Mouse (Mus musculus): ENCODE measurements around the gene Sgcg. TPM values are rescaled to one million over a fixed set of nuclear protein-coding genes. Genes with fewer than 3 reads are reported as not detected.

The Sgcg gene
- total RNA-seq, 2 experiments from 2014 or later: 119 to 130 TPM

- DNase-seq (ENCODE audit: low spot score): no peak
Observed at GRCm38 (mm10) chr14:61235846-61236474, 22.3 kb downstream of the Sgcg start.

DNA sequence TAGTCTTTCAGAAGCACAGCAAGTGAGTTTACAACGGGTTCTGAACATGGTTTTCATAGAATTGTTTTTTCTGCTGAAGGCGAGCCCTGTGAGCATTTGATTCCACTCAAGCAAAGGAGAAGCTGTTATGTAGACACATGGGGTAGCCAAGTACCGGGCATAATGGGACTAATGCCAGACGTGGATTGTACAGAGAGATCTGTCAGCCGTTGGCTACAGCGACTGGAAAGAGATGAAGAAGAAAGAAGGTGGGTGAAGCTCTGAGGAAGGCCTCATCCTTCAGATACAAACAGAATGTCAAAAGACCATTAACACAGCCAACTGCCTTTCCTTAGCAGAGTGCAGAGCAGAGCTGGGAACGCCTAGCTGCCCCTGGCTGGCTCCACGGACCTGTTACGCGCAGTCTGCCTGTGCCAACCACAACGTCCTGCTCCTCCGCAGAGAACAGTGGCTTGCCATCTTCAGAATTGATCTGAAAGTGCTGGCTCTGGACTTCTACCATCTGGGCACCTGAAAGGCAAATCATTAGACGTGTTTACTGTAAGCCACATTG, 26.2 kb downstream of the Sgcg start:
- no peak for DNase-seq (ENCODE audit: low spot score)

- DNase-seq (ENCODE audit: low spot score): no peak
Observed at GRCm38 (mm10) chr14:61230179-61230578, 28.1 kb downstream of the Sgcg start.

DNA sequence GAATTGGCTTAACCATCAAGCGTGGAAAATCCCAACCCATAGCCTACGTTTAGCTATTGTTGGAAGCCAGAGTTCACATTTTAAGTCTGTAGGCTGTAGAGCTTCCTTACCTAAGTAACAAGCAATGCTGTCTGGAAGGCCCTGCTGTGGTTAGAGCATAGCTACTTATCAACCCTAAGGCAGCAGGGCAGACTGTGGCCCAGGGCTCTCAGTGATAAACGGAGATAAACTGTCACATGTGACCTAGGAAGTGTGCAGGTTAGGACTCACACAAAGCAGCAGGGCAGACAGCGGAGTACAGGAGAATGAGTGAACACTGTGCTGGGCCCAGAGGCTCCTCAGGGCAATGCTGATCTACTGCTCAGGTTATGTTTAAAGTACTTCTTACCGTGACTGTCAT, 28.5 kb downstream of the Sgcg start:
- no peak for DNase-seq (ENCODE audit: low spot score)

DNA sequence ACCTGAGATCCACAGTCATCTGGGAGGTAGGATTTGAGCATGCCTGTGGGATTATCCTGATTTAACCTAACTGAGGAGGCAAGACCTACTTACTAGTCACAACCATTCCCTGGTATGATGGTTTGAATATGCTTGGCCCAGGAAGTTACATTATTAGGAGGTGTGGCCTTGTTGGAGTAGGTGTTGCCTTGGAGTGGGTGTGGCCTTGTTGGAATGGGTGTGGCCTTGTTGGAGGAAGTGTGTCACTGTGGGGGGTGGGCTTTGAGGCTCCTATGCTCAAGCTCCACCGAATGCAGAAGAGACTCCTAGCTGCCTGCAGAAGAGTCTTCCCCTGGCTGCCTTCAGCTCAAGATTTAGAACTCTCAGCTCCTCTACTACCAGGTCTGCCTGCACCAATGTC, 32.1 kb downstream of the Sgcg start:
- no peak for DNase-seq (ENCODE audit: low spot score)

DNA sequence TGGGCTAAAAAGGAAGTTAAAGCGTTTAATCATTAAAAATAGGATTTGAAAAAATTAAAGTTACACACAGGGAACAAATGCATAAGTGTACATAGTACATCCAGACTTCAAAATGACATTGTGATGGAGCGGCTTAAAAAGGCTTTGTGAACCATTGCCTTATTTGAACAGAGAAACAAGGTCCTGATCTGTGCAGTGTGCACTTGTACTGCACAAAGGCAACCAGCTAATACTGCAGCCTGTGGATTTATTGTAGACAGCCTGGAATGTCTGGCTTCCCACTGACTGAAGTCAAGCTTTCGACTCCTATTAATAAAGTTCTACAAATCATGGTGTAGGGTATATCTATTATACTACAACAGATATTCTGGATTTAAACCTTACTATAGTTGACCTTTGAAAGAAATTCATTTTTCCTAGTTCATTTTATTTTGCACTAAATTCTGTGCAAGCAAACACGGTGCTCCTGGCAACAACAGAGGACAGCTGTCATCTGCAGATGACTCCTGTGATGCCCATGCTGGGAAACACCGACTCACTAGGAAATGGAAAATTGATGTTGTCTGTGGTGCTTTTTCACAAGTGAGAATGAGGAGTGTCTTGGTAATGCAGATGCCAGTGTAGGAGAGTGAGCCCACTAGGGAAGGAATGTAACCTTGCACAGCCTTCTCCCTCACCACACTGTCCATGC, 33.8 kb downstream of the Sgcg start:
- DNase-seq (ENCODE audit: low spot score): no peak

- no peak for DNase-seq (ENCODE audit: low spot score)
Observed at GRCm38 (mm10) chr14:61223740-61224139, 34.5 kb downstream of the Sgcg start.

DNA sequence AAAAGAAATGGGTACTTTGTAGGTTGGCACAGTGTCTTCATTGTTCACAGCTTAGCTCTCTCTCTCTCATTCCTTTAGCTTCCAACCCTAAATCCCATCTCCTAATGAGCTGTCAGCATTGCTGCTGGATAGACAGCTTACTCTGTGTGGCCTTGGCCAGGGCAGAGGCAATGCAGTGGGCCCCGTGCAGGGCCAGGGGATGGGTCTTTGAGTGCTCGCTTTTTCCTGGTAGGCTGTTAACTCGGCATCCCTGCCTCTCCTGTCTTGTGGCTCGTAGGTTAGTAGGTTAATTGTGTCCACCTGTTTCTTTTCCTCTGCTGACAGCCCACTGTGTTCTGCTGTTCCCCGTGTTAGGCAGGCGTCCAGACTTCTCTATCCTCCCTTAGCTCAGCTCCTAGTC, 35.8 kb downstream of the Sgcg start:
- no peak for DNase-seq (ENCODE audit: low spot score)

GRCm38 (mm10) chr14:61221166-61221565, 37.1 kb downstream of the Sgcg start:
- no peak for DNase-seq (ENCODE audit: low spot score)

GRCm38 (mm10) chr14:61211754-61212153, 46.5 kb downstream of the Sgcg start:
- DNase-seq (ENCODE audit: low spot score): no peak

DNA sequence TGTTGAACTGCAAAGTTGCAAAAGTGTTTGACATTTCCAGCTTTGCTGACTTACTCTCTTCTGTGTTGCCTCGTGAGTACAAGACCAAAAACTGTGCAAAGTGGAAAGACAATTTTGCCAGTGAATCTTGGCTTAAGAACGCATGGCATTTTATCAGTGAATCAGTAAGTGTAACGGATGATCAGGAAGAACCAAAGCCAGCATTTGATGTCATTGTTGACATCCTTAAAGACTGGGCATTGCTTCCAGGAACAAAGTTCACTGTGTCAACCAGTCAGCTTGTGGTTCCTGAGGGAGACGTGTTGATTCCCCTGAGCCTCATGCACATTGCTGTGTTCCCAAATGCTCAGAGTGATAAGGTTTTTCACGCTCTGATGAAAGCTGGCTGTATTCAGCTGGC, 48.2 kb downstream of the Sgcg start:
- no peak for DNase-seq (ENCODE audit: low spot score)

GRCm38 (mm10) chr14:61194416-61194815, 63.9 kb downstream of the Sgcg start:
- DNase-seq (ENCODE audit: low spot score): no peak

DNA sequence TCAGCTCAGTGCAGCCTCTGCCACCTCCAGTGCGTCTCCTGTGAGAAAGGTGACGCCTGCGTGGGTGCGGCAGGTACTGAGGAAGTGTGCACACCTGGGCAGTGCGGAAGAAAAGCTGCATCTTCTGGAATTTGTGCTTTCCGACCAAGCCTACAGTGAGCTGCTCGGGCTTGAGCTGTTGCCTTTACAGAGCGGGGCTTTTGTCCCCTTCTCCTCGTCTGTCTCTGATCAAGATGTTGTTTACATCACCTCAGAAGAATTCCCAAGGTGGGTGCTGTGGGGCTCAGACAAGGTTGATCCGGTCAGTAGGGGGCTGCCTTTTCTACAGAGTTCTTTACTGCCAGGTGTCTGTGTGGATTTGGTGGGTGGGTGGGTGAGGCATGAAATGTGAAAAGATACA, 66.0 kb downstream of the Sgcg start:
- DNase-seq (ENCODE audit: low spot score): no peak

GRCm38 (mm10) chr14:61191904-61192303, 66.4 kb downstream of the Sgcg start:
- no peak for DNase-seq (ENCODE audit: low spot score)

DNA sequence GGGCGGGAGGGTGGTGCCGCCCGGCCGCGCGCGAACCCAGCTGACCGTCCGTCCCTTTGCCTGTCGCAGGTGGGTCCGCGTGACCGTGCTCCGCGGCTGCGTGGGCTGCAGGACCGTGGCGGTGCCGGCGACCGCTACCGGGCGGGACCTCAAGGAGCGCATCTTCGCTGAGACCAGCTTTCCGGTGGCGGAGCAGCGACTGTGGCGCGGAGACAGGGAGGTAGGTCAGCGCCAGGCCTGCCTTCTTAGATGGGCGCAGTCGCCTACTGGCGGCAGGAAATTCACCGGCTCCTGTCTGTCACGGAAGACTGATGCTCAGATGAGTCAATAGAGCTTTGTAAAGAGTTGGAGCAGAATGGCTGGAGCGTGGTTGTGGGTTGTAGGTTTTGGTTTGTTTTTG, 85.1 kb downstream of the Sgcg start:
- peak; percentile 63 for DNase-seq (ENCODE audit: low spot score)

DNA sequence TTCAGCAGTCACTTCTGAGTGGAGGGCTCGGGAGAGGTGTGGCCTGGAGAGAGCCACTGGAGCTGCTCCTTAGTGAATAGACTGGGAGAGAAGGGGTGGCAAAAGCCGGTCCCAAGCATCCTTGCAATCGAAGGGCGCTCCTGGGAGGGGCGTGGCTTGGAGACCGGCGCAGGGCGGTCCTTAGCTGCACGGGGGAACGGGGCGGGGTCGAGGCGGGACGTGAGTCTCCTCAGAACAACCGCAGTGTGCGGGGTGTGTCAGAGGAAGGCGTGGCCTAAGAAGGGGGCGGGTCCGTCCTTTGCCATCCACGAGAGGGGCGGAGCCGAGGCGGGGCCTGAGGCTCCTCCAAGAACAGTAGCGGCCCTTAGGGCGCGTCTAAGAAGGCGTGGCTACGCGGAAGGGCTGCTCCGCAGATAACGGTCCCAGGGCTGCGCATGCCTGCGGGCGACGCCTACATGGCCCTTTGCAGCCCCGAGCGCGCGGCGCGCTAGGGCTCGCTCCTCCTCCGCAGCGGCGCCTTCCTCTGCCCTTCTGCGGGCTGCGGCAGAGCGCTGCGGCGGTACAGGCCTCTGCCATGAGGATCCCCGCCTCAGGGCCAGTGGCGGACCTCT, 85.6 kb downstream of the Sgcg start:
- DNase-seq (ENCODE audit: low spot score): peak; percentile 100

GRCm38 (mm10) chr14:61171261-61171970, 86.9 kb downstream of the Sgcg start:
- no peak for DNase-seq (ENCODE audit: low spot score)

Other genes starting within 250 kb of the Sgcg start
- 10 to 100 TPM in 1 of 2 experiments, 1 to 10 TPM in 1; 6.9 to 10.8 TPM for gene Tnfrsf19, start 212.0 kb downstream of the Sgcg start, total RNA-seq (2021)
- 10 to 100 TPM; 12.7 to 15.3 TPM for gene Sacs, start 120.0 kb downstream of the Sgcg start, total RNA-seq (2021)
- under 1 TPM; 0.16 to 0.24 TPM for gene Arl11, start 51.3 kb upstream of the Sgcg start, total RNA-seq (2021)
- 1 to 10 TPM; 1.1 to 1.3 TPM for gene Ebpl, start 101.9 kb upstream of the Sgcg start, total RNA-seq (2021)
- gene Kpna3, start 181.4 kb upstream of the Sgcg start, total RNA-seq (2021): 100 to 1,000 TPM; 122 TPM

All from gastrocnemius, adult 18-20 months (tissue).